ENCODE assay signal across 18 mouse cellular contexts in genomic region chr9:100558991-100559390, GRCm38 (mm10). TPM values are rescaled to one million over a fixed set of nuclear protein-coding genes. Genes with fewer than 3 reads are reported as not detected.
DNase-seq lines count a peak whose midpoint lies in the region; ATAC-seq and TF ChIP-seq lines count a peak whose summit lies in the region.
"Had no signal": no experiment of that assay in that cellular context is flagged by ENCODE, and none has a peak within 500 bp of the region (broad histone marks: within the 10 kb centered on the region; RNA-seq: fewer than 3 reads in every experiment).

No protein-coding gene starts in this region.

- no peak for TF ChIP-seq POLR2A in cerebellum, adult 2 months (IDR thresholded peaks at IDR 0.05; ENCODE audit: borderline replicate concordance, insufficient read depth, low read length)

- H3K4me3 ChIP-seq in forebrain, embryonic 15.5 days, result no peak overlapping the region
- H3K4me3 ChIP-seq in forebrain, embryonic 11.5 days (ENCODE audit: low read depth, low read length), result no peak overlapping the region
- H3K4me3 ChIP-seq in cerebellum, adult 2 months (replicated peaks; ENCODE audit: insufficient read depth, low read depth, low read length), result no peak overlapping the region
- H3K4me3 ChIP-seq in hindbrain, embryonic 16.5 days (ENCODE audit: low read length), result no peak overlapping the region
- H3K4me3 ChIP-seq: embryonic facial prominence, embryonic 10.5 days; heart, embryonic 12.5 days; hindbrain, embryonic 10.5 days had no signal

- peaks cover 19% of the 10 kb centered on the region; the same call in 1 of the 2 replicates for H3K4me1 ChIP-seq in forebrain, embryonic 15.5 days
- H3K4me1 ChIP-seq in forebrain, embryonic 11.5 days (replicated peaks; ENCODE audit: control insufficient read depth, insufficient read depth, low read length), result no peaks in the 10 kb centered on the region
- H3K4me1 ChIP-seq in cerebellum, adult 2 months (ENCODE audit: control insufficient read depth, insufficient read depth, low read length), result peaks cover 30% of the 10 kb centered on the region
- H3K4me1 ChIP-seq in hindbrain, embryonic 16.5 days (ENCODE audit: control insufficient read depth, insufficient read depth, low read depth, low read length), result no peaks in the 10 kb centered on the region
- H3K4me1 ChIP-seq: hindbrain, embryonic 10.5 days had no signal

- ATAC-seq in forebrain, embryonic 15.5 days (replicated peaks), result no peak
- no peak for ATAC-seq in forebrain, embryonic 11.5 days (replicated peaks; ENCODE audit: low FRiP score)
- ATAC-seq in hindbrain, embryonic 16.5 days, result no peak
- no peak for ATAC-seq in megakaryocyte-erythroid progenitor cell, adult 5-6 weeks (replicated peaks; ENCODE audit: low FRiP score, low TSS enrichment, poor library complexity, severe bottlenecking)
- ATAC-seq: activated CD4-positive, CD25-positive, alpha-beta regulatory T cell, adult 4 months; intestine, embryonic 16.5 days; Patski had no signal

- no peaks in the 10 kb centered on the region for H3K36me3 ChIP-seq in forebrain, embryonic 15.5 days
- no peaks in the 10 kb centered on the region for H3K36me3 ChIP-seq in forebrain, embryonic 11.5 days (ENCODE audit: control insufficient read depth, insufficient read depth, low read length)
- H3K36me3 ChIP-seq in hindbrain, embryonic 16.5 days (ENCODE audit: control insufficient read depth, insufficient read depth, low read length), result no peaks in the 10 kb centered on the region
- H3K36me3 ChIP-seq: embryonic facial prominence, embryonic 10.5 days; heart, embryonic 12.5 days; hindbrain, embryonic 10.5 days had no signal

- no peak for DNase-seq in forebrain, embryonic 11.5 days (ENCODE audit: low spot score)
- DNase-seq in cerebellum, adult 2 months, result peak; percentile 53 to 82
- peak; percentile 66 to 72 for DNase-seq in cerebellum, postnatal 10 days
- no peak for DNase-seq in spleen, adult 12 weeks (ENCODE audit: low spot score)
- DNase-seq: adrenal gland, postnatal 14 days; gastrocnemius, postnatal 14 days; kidney, adult 2 months had no signal

- 0 out of 2 replicates have a peak overlapping the region, but pooled peaks have one; percentile 12 for H3K27ac ChIP-seq in forebrain, embryonic 15.5 days (replicated peaks)
- no peak overlapping the region for H3K27ac ChIP-seq in forebrain, embryonic 11.5 days (ENCODE audit: low read depth, low read length)
- H3K27ac ChIP-seq in cerebellum, adult 2 months (ENCODE audit: insufficient read depth, low read length), result no peak overlapping the region; the same call in 1 of the 2 replicates
- no peak overlapping the region for H3K27ac ChIP-seq in hindbrain, embryonic 16.5 days (ENCODE audit: low read depth, low read length)
- H3K27ac ChIP-seq: embryonic facial prominence, embryonic 10.5 days; hindbrain, embryonic 10.5 days; hindbrain, embryonic 14.5 days had no signal

- TF ChIP-seq CTCF in cerebellum, adult 2 months (IDR thresholded peaks at IDR 0.05; ENCODE audit: borderline replicate concordance, insufficient read depth, low read depth, low read length), result no peak

- no peak overlapping the region for H3K9ac ChIP-seq in forebrain, embryonic 15.5 days (replicated peaks)
- H3K9ac ChIP-seq in forebrain, embryonic 11.5 days (ENCODE audit: low read length), result no peak overlapping the region
- H3K9ac ChIP-seq in hindbrain, embryonic 16.5 days (ENCODE audit: low read depth, low read length), result no peak overlapping the region
- H3K9ac ChIP-seq: heart, embryonic 12.5 days; hindbrain, embryonic 14.5 days had no signal

- H3K4me2 ChIP-seq in forebrain, embryonic 15.5 days (replicated peaks), result no peak overlapping the region
- H3K4me2 ChIP-seq in forebrain, embryonic 11.5 days (ENCODE audit: low read depth, low read length, severe bottlenecking), result no peak overlapping the region
- H3K4me2 ChIP-seq in hindbrain, embryonic 16.5 days (ENCODE audit: low read length), result no peak overlapping the region
- H3K4me2 ChIP-seq: heart, embryonic 12.5 days; hindbrain, embryonic 14.5 days had no signal

- no peaks in the 10 kb centered on the region for H3K9me3 ChIP-seq in forebrain, embryonic 15.5 days
- no peaks in the 10 kb centered on the region for H3K9me3 ChIP-seq in forebrain, embryonic 11.5 days (ENCODE audit: control insufficient read depth, low read length)
- no peaks in the 10 kb centered on the region for H3K9me3 ChIP-seq in hindbrain, embryonic 16.5 days (ENCODE audit: control insufficient read depth, low read length)
- H3K9me3 ChIP-seq: embryonic facial prominence, embryonic 10.5 days; heart, embryonic 12.5 days; hindbrain, embryonic 10.5 days had no signal

- peaks cover 3% of the 10 kb centered on the region; the same call in 1 of the 2 replicates for H3K27me3 ChIP-seq in forebrain, embryonic 15.5 days
- H3K27me3 ChIP-seq in forebrain, embryonic 11.5 days (ENCODE audit: control insufficient read depth, insufficient read depth, low read length), result no peaks in the 10 kb centered on the region
- H3K27me3 ChIP-seq in cerebellum, adult 2 months (ENCODE audit: control insufficient read depth, insufficient read depth, low read length), result no peaks in the 10 kb centered on the region
- H3K27me3 ChIP-seq in hindbrain, embryonic 16.5 days (replicated peaks; ENCODE audit: control insufficient read depth, insufficient read depth, low read length), result no peaks in the 10 kb centered on the region
- H3K27me3 ChIP-seq: CH12.LX; heart, embryonic 12.5 days; Patski had no signal

RNA-seq across cellular contexts. Expression of gene Slc35g2, which starts 11.9 kb away (rescaled TPM):
- 5.6 and 8.5 TPM in 2 replicates for polyA plus RNA-seq in forebrain, embryonic 15.5 days (2015; fragmentation: Nextera tagmentation; extraction: Ambion mirVana)
- polyA plus RNA-seq in forebrain, embryonic 11.5 days (2014; fragmentation: Nextera tagmentation; extraction: Ambion mirVana), result 7.5 and 8.5 TPM in 2 replicates
- 39.1 and 40.2 TPM in 2 replicates for polyA plus RNA-seq in cerebellum, adult 2 months (2012; rRNA removed)
- 24.3 and 33.0 TPM in 2 replicates for polyA plus RNA-seq in hindbrain, embryonic 16.5 days (2015; fragmentation: Nextera tagmentation; extraction: Ambion mirVana)
- not detected in 2 replicates for total RNA-seq in megakaryocyte-erythroid progenitor cell, adult 5-6 weeks (2014; fragmentation: Nextera tagmentation)
- total RNA-seq in megakaryocyte-erythroid progenitor cell, adult 5-6 weeks (2017), result not detected in 2 replicates
- total RNA-seq: CH12.LX had no signal

RNA-seq across cellular contexts. Expression of gene Nck1, which starts 13.1 kb away (rescaled TPM):
- 40.2 and 42.4 TPM in 2 replicates for polyA plus RNA-seq in forebrain, embryonic 15.5 days (2015; fragmentation: Nextera tagmentation; extraction: Ambion mirVana)
- polyA plus RNA-seq in forebrain, embryonic 11.5 days (2014; fragmentation: Nextera tagmentation; extraction: Ambion mirVana), result 64.2 and 74.7 TPM in 2 replicates
- 50.8 and 53.3 TPM in 2 replicates for polyA plus RNA-seq in cerebellum, adult 2 months (2012; rRNA removed)
- polyA plus RNA-seq in hindbrain, embryonic 16.5 days (2015; fragmentation: Nextera tagmentation; extraction: Ambion mirVana), result 60.3 and 61.6 TPM in 2 replicates
- total RNA-seq in megakaryocyte-erythroid progenitor cell, adult 5-6 weeks (2014; fragmentation: Nextera tagmentation), result 17.5 and 19.5 TPM in 2 replicates
- 37.0 and 54.1 TPM in 2 replicates for total RNA-seq in megakaryocyte-erythroid progenitor cell, adult 5-6 weeks (2017)

RNA-seq across cellular contexts. Expression of gene Stag1, which starts 38.6 kb away (rescaled TPM):
- 36.0 and 42.1 TPM in 2 replicates for polyA plus RNA-seq in forebrain, embryonic 15.5 days (2015; fragmentation: Nextera tagmentation; extraction: Ambion mirVana)
- 57.8 and 63.0 TPM in 2 replicates for polyA plus RNA-seq in forebrain, embryonic 11.5 days (2014; fragmentation: Nextera tagmentation; extraction: Ambion mirVana)
- 32.0 and 35.0 TPM in 2 replicates for polyA plus RNA-seq in cerebellum, adult 2 months (2012; rRNA removed)
- polyA plus RNA-seq in hindbrain, embryonic 16.5 days (2015; fragmentation: Nextera tagmentation; extraction: Ambion mirVana), result 21.9 and 23.4 TPM in 2 replicates
- total RNA-seq in megakaryocyte-erythroid progenitor cell, adult 5-6 weeks (2014; fragmentation: Nextera tagmentation), result 67.5 and 68.5 TPM in 2 replicates
- total RNA-seq in megakaryocyte-erythroid progenitor cell, adult 5-6 weeks (2017), result 88.8 and 97.6 TPM in 2 replicates

Comparison
In these comparisons a context has a peak if more than half of its experiments do, and no peak if none do; other contexts are left out.
1. DNase-seq: peak in cerebellum, adult 2 months (2 of 2) and cerebellum, postnatal 10 days (2 of 2); none in forebrain, embryonic 11.5 days (single experiment) and spleen, adult 12 weeks (single experiment).